Mouse (Mus musculus) layer of hippocampus, postnatal 36 days (tissue): ENCODE measurements at regions not wholly inside any gene's neighbourhood (a gene's known extent, or its start where the extent isn't known, plus 50 kb on each side); places are given as distances from the start of the nearest gene placed in this dataset.

Source experiments
- DNase-seq, 2 experiments: peaks; one replicate each; pipeline ENCODE4 v3.0.0; 2022

DNA sequence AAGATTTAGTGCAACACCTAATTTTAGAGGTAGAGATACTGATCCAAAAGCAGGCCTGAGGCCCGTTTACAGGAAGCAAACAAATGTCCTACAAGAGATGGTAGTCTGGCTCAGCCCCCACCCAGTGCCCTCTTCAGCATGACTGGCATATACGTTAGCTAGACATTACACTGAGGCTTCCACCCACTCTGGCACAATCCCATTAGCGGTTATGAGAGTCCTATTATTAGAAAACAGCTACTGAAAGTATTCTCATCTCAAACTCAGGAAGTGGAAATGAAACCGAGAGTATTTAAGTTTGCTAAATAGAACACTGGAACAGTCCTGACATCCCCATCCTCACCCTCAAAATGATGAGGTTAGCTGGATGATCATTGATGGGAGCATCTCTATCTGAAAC, 192.3 kb upstream of the Nrp1 start:
- no peak for DNase-seq

DNA sequence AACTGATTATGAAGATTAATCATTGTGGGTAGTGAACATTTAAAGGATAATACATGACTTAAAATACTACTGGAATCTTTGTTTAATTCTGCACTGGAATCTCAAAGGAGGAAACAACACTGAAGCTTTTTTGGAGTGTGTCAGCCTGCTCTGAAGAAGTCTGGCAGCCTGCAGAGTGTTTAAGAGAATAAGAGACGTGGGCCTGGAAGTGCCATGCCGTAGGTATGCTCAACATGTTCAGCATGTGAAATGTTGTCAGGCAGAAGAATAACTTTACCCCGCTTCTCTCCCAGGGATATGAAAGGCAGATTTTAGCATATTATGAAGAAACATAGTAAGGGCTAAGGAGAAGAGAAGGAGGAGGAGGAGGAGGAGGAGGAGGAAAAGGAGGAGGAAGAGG, 189.6 kb upstream of the Nrp1 start:
- no peak for DNase-seq

DNA sequence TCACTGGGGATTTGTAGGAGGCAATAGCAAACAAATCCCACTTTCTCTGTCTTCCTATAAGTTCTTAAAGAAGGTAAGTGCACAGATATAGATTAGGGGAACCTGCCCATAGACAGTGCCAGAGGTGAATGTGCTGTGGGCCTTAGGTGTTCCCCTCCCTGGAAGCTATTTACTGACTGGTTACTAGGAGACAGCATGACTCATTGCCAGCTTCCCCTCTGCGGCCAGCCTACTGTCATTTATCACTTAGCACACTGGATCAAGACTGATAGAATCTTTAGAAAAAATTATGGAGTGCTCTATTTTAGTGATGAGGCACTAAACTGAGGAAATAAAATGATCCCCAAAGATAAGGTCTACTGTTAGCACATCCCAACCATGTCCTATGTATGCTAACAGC, 187.3 kb upstream of the Nrp1 start:
- no peak for DNase-seq

DNA sequence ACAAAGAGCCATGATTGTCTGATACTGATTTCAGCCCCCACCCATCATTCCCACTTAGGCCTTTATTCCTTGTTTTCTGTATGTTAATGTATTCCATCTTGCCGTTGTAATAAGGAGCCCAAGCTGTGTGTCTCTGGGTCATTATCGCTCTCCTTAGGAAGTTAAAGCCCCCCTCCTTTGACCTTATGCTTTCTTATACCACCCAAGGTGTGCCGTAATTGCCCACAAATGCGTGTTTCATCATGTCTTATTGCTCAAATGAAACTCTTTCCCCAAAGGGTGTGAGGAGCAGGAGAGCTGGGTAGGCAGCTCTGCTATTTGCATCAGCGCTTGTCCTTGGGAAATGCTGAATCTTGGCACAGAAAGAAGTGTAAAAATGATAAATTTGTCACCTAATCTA, 178.2 kb upstream of the Nrp1 start:
- no peak for DNase-seq

DNA sequence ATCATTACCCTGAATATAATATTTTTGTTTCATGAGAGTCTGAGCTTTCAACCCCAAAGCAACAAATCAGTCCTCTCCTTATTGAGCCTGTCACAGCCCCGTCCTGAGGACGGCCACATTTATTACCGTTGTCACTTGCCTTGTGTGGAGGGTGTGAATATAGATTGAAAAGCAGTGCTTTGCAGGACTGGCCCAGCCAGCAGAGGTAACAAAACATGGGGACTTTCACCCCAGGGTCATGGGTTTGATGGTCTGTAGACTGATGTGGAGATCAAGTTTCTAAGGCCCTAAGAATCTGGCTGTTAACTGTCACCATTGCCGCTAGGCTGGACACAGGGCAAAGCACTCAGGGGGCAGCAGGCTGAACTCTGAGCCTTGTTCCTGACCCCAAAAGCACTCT, 175.3 kb upstream of the Nrp1 start:
- DNase-seq = no peak

DNA sequence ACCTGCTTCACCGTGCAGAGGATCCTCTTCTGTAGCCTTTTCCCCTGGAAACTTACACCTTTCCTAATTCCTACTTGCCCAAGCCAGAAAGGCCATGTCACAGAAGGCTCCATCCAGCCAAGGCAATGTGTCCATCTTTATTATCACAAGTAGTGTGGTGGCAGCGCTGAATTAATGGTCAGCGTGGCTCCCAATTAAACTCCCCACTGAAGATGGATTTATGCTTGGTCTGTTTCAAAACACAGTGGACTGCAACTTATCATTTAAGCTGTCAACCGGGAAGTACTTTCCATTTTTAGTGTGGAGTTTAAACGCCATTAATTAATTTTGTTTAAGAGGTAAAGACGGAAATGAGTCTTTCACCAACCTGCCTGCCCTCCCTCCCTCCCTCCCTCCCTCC, 170.1 kb upstream of the Nrp1 start:
- no peak for DNase-seq

DNA sequence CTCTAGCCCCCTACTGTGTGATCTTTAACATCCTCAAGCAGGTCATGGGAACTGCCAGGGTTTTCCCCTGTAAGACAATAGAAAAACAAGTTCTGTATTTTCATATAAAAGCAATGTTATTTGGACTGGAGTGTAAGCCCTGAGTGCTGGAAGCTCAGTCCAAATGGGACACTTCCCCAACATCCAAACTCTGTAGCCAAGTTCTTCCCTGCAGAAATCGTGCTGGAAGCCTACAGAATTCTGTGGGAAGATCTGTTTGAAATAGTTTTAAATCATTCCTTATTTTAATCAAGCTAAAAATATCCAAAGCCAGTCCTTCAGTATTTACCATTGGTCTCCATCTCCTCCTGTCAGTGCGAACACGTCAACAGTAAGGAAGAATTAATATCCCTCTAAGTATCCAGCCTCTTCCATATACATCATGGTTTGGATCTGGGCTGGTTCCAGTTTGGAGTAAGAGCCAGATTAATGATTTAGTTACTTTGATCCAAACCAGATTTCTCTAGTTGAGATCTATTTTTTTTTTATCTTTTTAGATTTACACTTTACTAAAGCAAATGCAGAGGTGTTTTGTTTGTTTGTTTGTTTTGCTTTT, 165.0 kb upstream of the Nrp1 start:
- no peak for DNase-seq

DNA sequence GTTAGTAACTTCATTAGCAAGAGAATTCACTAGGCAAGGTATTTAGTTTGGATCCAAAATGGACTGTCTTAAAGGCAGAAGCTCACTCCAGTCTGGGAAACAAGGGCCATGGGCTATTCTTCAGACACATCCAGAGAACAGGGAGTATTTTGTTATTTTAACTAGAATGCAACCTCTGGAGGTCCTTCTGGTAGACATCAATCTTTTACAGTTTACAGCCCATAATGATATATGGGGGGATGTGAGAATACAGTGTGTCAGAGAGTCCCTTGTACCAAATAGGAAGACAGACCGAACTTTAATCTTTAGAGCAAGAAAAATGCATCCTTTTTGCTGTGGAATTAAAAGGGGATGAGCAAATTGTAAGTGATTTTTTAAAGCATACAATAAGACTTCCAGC, 157.6 kb upstream of the Nrp1 start:
- DNase-seq = no peak

DNA sequence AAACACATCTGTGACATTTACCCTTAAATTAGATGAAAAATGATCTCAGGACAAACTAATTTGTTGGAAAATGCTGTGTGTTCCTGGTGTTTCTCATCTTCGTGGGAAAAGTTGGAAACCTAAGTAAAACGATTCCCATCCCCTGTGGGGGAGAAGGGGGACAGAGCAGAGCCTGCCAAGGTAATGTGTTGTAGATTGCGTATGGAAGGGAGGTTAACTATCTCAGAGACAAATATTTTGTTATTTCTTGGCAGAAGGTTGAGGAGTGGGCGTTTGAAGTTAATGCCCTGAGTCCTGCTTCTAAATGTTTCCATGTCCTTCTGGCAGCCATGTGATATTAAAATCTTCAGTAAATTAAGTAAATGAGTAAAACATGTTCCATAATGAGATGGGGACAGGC, 156.8 kb upstream of the Nrp1 start:
- no peak for DNase-seq

DNA sequence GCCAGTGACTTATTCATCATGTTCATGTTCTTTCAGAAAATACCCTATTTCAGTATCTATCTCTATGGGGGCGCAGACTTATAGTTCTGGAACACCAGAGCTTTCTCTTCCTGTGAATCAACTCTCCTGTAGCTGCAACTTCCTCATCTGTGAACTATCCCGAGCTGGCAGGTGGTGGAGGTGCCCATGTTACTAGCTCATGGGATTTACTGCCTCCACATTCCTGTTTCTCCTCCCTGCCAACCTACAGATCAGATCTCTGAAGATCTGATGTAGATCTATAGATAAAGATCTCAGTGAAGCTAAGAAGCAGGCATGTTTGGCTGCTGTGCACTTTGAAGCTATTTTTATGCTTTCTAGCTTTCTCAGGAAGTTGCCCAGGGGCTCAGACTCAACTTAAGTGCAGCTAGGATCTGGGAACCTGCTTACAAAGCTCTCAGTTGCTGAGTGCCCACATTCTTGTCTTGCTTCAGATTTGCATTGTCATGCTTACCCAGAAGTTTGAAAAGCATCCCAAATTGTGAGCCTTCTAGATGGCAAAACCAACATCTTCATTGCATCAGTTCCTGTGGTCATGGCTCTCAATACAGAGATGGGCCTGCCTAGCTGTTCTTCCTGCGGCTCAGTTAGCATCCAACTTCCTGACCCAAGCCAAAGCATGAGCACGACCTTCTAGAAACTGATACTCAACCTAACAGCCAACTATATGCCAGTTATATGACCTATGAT, 156.1 kb upstream of the Nrp1 start:
- no peak for DNase-seq

DNA sequence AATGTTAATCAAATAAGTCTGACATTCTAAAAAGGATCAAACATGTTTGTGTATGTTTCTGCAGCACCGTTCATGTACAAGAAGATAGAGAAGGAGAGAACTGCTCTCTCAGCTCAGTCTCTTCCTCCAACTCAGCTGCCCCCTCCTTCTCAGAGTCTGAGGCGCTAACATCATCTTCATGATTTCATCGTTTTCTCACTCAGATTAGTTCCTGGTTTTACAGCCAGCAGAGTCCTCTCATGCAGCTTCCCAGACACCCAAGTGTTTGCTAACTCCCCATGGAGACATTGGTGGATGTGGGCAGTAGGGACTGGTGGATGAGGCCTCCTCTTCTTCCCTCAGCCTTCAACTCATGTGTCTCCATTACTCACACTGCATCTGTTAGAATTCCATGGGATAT, 153.6 kb upstream of the Nrp1 start:
- DNase-seq = no peak

DNA sequence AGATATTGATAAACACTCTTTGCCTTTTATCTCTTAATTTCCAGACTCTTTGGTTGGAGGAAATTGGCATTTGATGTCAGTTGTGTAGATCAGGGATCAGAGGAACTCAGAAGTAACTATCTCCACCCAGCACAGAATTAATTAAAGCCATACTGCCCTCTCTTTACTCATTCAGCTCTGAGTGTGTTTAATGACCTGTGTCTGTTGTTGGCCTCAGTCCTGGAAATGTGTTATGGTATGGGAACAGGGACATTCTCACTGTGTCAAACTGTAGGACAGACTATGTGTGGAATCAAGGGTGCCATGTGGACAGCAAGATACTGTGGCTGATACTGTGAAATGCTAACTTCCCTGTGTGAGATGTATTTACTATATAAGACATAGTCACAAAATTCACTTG, 151.3 kb upstream of the Nrp1 start:
- no peak for DNase-seq

DNA sequence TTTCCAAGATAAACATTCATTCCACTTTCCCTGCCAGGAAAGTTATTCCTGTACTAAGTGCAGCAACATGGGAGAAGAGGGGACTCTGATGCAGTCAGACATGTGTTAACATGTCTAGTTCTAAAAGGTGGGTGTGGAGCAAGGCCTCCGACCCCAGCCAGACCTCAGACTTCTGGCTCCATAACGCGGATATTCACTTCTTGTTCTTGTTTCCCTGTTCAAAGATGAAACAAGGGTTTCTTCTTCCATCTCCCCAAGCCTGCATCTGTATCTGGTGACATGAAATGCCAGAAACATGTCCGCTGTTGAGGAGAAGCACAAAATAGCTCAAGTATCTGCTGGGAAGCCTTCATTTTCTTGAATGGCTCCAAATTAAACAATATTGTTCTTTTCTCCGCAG, 147.6 kb upstream of the Nrp1 start:
- no peak for DNase-seq

DNA sequence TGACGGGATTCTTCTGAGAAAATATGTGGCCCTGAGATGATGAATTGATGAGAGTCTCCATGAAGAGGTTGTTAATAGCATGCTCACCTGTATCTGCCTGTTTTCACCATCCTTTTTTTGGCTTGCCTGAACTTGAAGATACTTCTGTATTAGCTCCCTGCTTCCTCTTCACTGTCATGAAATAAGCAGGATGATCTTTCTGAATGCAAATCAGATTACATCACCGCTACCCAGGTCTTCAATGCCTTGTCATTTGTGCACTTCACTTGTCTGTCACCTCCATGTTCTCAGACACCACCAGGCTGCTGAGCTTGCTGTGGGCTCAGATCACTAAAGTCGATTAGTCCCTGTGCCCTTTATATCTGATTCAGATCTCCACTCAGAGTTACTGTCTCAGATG, 146.2 kb upstream of the Nrp1 start:
- DNase-seq = no peak

DNA sequence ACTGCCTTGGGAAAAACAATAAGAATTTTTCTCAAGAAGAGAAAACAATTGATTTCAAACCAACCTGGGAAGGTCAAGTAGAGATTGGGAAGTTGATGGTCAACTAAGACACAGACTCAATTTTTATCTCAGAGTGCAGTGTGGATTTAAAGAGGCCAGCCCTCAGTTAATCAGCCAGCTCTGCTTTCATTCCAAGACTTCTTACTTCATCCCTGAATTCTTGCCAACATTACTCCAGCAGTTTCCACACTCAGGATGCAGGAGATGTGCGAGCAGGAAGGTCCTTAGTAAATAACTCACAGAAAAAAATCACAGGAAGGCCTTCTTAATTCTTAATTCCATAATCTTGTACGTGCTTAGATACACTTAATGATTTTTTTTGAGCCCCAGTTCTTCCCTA, 144.1 kb upstream of the Nrp1 start:
- DNase-seq = no peak

DNA sequence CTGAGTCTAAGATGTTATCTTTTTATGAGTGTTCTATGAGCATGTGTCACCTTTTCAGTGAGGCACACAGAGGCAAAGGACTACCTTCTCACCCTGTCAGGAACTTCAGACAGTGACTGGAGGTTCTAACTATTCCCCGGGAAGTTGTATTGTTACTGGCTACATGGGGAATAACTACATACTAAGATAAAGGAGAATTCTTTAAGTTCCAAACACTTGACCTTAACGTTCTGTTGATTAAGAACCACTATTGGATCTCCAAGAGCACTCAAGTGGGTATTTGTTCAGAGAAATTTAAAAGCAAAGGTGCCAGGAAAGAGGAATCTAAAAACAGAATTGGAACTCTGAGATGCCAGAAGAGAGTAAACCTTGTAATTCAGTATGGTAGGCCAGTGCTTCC, 139.5 kb upstream of the Nrp1 start:
- no peak for DNase-seq

DNA sequence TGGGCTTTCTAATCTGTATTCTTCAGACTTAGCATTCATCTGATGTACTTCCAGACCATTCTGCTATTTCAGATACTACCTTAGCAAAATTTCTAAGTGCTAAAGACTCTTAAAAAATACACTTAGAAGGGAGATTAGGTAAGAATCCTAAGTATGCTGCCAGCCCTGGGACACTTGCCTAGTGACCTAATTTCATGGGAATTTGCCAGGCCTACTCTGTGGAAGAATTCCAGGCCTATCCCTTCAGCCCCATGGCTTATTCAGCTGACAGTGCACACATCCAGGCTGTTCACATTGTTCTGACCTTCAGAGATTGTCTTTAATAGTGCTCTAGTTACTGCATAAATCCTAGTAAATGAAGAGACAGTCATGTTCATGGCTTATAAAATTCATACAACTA, 138.9 kb upstream of the Nrp1 start:
- DNase-seq = no peak

DNA sequence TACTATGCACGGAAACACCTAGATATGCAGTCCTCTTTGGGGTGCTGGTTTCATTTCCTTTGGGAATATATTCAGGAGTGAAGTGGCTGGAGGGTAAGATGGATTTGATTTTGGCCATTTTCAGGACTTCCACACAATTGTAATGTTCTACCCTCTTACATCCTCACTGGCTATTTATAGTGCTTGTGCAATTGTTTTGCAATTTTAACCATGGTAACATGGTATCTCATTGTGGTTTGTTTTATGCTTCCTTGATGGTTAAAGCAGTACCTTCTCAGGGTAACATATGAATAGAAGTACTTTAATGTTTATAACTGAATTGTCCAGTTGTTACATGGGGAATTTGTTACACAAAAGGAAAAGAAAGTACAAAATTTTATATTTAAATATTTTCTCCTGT, 135.3 kb upstream of the Nrp1 start:
- DNase-seq = no peak

DNA sequence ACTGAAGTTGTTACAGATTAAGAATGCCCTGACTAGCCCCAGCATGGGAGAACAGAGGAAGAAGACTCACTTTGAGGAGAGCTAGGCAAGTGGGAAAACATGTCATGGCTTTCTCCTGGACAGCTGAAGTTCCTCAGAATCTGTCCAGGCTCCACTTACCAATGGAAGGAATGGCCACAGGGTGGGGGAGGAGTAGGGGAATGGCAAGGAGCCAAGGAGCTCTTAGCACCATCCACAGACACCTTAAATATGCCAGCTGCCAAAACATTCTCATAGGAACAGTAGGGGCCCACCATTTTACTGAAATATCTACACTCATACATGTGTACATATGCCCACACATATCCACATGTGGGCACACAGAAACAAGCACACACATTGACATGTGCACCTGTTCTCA, 134.9 kb upstream of the Nrp1 start:
- DNase-seq = no peak

DNA sequence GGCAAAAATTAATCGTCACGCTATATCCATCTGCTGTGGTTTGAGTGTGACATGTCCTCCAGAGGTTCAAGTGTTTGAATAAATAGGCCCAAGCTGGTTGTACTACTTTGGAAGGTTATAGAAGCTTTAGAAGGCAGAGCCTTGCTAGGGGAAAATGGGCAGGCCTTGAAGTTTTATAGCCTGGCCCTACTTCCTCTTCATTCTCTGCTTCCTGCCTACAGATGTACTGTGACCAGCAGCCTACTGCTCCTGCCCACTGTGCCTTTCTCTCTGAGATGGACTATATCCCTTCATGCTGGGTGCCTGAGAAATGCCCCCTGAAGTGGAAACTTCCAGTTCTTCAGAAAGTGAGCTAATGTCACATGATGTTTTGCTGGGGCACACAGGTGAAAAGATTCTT, 133.3 kb upstream of the Nrp1 start:
- no peak for DNase-seq

DNA sequence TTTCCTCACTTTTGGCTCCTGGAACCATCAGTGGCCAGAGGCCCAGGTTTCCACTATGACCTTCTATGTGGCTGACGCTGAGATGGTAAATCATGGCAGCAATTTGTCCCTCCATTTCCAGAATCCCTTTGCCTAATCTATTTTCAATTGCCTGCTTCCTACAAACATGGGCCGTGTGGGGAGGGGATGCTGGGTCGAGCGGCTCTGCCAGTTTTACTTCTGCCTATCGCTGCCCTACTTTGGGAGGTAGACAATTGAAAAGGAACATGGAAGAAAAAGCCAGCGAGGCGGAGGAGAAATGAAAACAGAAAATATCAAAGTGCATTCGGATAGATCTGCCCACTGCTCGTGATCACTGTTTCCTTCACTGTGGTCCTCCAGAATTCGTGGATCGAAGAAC, 123.3 kb upstream of the Nrp1 start:
- DNase-seq = no peak

DNA sequence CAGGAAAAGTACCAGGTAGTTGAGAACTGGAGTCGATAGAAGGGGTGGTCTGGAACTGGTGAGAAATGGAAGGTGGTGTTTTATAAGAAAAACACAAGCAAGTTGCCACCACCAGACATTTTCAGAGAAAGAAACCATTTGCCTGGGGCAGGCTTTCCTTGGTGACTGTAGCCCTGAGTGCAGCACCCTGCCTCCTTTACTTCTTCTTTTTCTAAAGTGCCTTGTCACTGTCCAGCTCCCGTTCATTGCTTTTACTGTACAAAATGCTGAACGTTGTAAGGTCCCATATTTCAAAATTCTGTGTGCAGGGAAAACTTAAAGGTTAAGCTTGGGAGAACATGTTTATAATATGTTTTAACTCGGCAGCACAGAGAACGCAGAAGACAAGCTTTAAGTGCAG, 122.9 kb upstream of the Nrp1 start:
- DNase-seq = no peak

DNA sequence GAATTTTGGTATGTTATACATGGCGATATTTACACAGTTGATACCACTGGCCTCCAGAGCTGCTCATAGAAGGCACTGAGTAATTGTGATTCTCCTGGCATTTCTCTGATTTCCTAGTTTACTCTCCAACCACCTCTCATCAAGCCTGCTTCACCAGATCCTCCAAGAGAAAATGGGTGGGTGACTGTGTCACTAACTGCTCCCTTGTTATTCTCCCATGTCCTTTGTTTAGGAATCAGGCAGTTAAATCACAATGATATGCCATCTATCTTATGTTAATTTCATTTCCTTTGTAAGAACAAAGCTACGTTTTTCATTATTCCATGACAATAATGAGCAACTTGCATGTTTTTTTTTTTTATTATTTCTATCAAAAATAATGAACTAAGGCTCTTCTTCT, 122.3 kb upstream of the Nrp1 start:
- DNase-seq = no peak

DNA sequence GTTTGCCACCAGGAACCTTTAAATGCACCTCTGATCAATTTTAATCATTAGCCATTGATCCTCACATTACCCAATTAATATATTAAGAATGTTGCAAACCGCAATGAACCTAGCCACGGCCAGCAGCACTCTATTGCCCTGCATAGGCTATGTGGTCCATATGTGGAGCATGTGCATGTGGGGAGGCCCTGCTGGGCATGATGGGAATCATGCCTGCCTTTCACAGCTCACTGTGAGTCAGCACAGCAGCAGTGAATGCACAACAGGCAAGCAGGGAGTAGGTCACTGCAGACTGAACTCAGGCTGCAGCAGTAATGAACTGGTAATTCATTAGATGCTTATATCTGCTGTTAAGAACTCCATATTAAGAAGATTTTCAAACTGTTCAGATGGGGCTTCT, 119.5 kb upstream of the Nrp1 start:
- DNase-seq = no peak

DNA sequence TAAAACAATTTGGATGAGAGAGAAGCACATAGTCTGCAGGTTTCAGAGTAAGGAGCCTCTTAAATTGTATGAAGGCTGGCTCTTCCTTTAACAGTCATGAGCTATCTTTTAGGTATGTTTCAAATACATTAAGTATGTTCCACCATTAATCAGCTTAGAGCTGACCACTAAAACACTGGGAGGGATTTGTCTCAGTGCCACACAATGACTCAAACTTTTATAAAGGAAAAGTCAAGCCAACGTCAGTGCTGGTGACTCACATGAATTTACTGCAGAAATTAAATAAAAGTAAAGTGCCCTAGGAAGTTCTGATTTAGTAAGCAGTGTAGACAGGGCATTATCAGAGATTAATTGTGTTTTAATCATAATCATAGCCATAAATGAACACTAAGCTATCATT, 118.6 kb upstream of the Nrp1 start:
- DNase-seq = no peak
